Mouse (Mus musculus) urinary bladder, postnatal 4 days (tissue): ENCODE results near the gene Olfr1301.

Experiments
- DNase-seq, 2 experiments: peaks; one replicate each; pipeline ENCODE4 v3.0.0; 2021 to 2022; ENCODE audit warnings: low spot score in 2 of 2

The Olfr1301 gene

DNA sequence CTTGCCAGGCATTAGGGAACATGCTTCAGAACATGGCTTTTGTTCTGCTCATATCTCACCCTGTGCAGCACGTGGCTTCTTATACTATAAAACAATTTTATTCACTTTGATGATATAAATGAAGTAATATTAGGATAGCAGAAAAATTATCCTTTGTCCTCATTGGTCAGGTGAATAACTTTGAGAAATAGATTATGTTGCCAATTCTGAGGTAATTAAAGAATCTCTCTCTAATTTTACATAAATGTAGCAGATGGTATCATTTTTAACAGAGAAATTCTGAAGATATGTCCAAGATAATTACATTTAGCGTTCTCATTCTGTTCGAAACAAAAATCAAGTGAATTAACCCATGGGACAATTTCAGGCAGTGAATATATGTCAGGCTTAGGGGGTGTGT is at the start of gene Olfr1301:
Gene Olfr1301 (plus strand): TSS at position 301 of the 400 bp plus-strand sequence.
- no peak for DNase-seq

DNA sequence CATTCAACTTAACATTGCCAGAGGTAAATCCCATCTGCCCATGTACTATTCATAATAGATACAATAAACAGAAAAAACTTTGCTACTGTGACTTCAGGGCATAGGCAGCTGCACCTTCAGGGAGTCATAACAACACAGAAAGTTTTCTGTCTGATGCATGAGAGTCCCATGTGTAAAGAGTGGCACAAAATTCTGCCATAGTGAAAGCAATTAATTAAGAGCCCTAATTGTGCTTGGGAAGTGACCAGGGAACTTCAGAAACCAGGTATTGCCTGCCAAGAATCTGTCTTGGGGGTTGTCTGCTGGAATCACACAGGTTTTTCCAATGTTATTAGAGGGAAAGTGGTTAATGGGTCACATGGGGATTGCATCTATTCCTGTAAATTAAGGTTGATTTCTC is 24.1 kb upstream of the Olfr1301 start:
- DNase-seq: no peak

DNA sequence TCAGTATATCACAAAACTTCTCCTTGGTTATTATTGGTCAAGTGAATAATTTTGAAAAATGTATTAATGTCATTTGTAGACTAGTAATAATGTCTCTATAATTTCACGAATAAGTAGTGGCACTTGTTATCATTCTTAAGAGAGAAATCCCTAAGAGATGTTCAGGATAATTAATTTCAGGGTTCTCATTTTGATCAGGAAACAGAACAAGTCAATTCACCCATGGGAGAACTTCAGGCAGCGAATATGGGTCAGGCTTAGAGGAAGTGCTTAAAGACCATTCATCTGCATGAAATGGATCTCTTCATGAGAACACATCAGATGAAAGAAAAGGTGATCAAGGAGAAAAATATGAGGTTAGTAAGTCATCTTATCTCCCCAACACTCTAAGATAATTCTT is 26.3 kb downstream of the Olfr1301 start, which contains the start of gene Olfr1302:
Gene Olfr1302 (plus strand): TSS at position 301 of the 400 bp plus-strand sequence.
- no peak for DNase-seq
